Mouse (Mus musculus): Measurements from ENCODE around the gene Slc44a5.
"Not testable (repeated sequence)": the region's sequence is repeated elsewhere in the genome, so short reads cannot be mapped to it uniquely, and the experiment has no call there.

Slc44a5 gene

GRCm38 (mm10) chr3:154101671-154102070 lies 128.4 kb downstream of the Slc44a5 start:
- DNase-seq (ENCODE audit: low spot score), result no peak

GRCm38 (mm10) chr3:154110528-154110927 lies 137.3 kb downstream of the Slc44a5 start:
- DNase-seq (ENCODE audit: low spot score), result no peak

GRCm38 (mm10) chr3:154111221-154111620 lies 138.0 kb downstream of the Slc44a5 start:
- no peak for DNase-seq (ENCODE audit: low spot score)

GRCm38 (mm10) chr3:154114991-154115390 lies 141.8 kb downstream of the Slc44a5 start:
- no peak for DNase-seq (ENCODE audit: low spot score)

- no peak for DNase-seq (ENCODE audit: low spot score)
These were observed 142.2 kb downstream of the Slc44a5 start for GRCm38 (mm10) chr3:154115478-154115877.

- DNase-seq (ENCODE audit: low spot score), result no peak
These were observed 142.8 kb downstream of the Slc44a5 start for GRCm38 (mm10) chr3:154116000-154116399.

- peak; percentile 42 for DNase-seq (ENCODE audit: low spot score)
These were observed 145.9 kb downstream of the Slc44a5 start for GRCm38 (mm10) chr3:154118992-154119603.

GRCm38 (mm10) chr3:154122531-154122930 lies 149.3 kb downstream of the Slc44a5 start:
- DNase-seq (ENCODE audit: low spot score), result no peak

GRCm38 (mm10) chr3:154124890-154125575 lies 151.8 kb downstream of the Slc44a5 start:
- DNase-seq (ENCODE audit: low spot score), result peak; percentile 80

- DNase-seq (ENCODE audit: low spot score), result no peak
These were observed 152.6 kb downstream of the Slc44a5 start for GRCm38 (mm10) chr3:154125768-154126376.

- no peak for DNase-seq (ENCODE audit: low spot score)
These were observed 154.0 kb downstream of the Slc44a5 start for GRCm38 (mm10) chr3:154127246-154127645.

- no peak for DNase-seq (ENCODE audit: low spot score)
These were observed 155.8 kb downstream of the Slc44a5 start for GRCm38 (mm10) chr3:154129036-154129435.

- DNase-seq (ENCODE audit: low spot score), result no peak
These were observed 157.3 kb downstream of the Slc44a5 start for GRCm38 (mm10) chr3:154130431-154131114.

- DNase-seq (ENCODE audit: low spot score), result no peak
These were observed 160.8 kb downstream of the Slc44a5 start for GRCm38 (mm10) chr3:154133986-154134385.

GRCm38 (mm10) chr3:154134701-154135100 lies 161.5 kb downstream of the Slc44a5 start:
- no peak for DNase-seq (ENCODE audit: low spot score)

GRCm38 (mm10) chr3:154136501-154136900 lies 163.3 kb downstream of the Slc44a5 start:
- DNase-seq (ENCODE audit: low spot score), result no peak

GRCm38 (mm10) chr3:154141346-154141745 lies 168.1 kb downstream of the Slc44a5 start:
- no peak for DNase-seq (ENCODE audit: low spot score)

GRCm38 (mm10) chr3:154142618-154143017 lies 169.4 kb downstream of the Slc44a5 start:
- DNase-seq (ENCODE audit: low spot score), result no peak

- DNase-seq (ENCODE audit: low spot score), result no peak
These were observed 172.5 kb downstream of the Slc44a5 start for GRCm38 (mm10) chr3:154145750-154146149.

GRCm38 (mm10) chr3:154149778-154150177 lies 176.5 kb downstream of the Slc44a5 start:
- no peak for DNase-seq (ENCODE audit: low spot score)

- not testable (repeated sequence) for DNase-seq (ENCODE audit: low spot score)
These were observed 180.3 kb downstream of the Slc44a5 start for GRCm38 (mm10) chr3:154153541-154153940.

GRCm38 (mm10) chr3:154165882-154166281 lies 192.6 kb downstream of the Slc44a5 start:
- DNase-seq (ENCODE audit: low spot score), result no peak
